Mouse (Mus musculus) kidney, adult 2 months (tissue): ENCODE measurements around the gene 2410002F23Rik.

Source experiments
- CTCF ChIP-seq: fragments of 200-500 bp; conservative IDR thresholded peaks from 2 replicates; pipeline ENCODE4 v1.5.1; 2011; ENCODE audit warnings: low read depth, mild to moderate bottlenecking, control low read depth, low read length, moderate library complexity, mixed read lengths; ENCODE audit not compliant: insufficient read depth, insufficient read length
- POLR2A ChIP-seq: fragments of 200-500 bp; IDR thresholded peaks from one replicate; pipeline ENCODE4 v1.6.1; 2011; ENCODE audit warnings: low read depth, low read length, control low read depth

DNA sequence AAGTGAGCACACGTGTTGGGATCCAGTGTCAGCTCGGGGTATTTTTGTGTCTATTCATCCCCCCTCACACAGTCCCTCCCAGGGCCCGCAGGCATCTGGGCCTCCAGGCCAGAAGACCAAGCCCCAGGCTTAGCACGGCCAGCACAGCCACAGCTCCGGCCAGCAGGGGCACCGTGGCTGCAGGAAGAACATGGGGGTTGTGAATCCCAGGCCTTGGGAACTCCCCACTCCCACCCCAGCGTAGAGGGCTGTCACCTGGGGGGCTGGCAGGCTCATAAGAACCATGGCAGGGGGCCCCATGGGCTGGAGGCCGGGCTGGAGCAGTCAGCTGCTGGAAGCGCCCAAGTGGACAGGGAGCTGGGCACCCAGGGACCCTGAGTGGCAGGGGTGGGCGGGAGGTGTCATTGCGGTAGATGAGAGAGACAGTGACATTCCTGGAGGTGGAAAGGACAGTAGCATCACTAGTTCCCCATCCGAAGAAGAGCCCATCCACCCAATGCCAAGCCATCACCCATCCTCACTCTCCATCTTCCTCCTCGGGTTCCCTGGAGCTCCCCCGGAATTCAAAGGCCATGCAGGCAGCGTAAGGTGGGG lies 6.6 kb downstream of the 2410002F23Rik start:
- TF ChIP-seq POLR2A (no peak), CTCF (no peak)
